Mouse (Mus musculus): Measurements from ENCODE around the gene Fam13c.
"Not testable (repeated sequence)": the region's sequence is repeated elsewhere in the genome, so short reads cannot be mapped to it uniquely, and the experiment has no call there.

The Fam13c gene

DNA sequence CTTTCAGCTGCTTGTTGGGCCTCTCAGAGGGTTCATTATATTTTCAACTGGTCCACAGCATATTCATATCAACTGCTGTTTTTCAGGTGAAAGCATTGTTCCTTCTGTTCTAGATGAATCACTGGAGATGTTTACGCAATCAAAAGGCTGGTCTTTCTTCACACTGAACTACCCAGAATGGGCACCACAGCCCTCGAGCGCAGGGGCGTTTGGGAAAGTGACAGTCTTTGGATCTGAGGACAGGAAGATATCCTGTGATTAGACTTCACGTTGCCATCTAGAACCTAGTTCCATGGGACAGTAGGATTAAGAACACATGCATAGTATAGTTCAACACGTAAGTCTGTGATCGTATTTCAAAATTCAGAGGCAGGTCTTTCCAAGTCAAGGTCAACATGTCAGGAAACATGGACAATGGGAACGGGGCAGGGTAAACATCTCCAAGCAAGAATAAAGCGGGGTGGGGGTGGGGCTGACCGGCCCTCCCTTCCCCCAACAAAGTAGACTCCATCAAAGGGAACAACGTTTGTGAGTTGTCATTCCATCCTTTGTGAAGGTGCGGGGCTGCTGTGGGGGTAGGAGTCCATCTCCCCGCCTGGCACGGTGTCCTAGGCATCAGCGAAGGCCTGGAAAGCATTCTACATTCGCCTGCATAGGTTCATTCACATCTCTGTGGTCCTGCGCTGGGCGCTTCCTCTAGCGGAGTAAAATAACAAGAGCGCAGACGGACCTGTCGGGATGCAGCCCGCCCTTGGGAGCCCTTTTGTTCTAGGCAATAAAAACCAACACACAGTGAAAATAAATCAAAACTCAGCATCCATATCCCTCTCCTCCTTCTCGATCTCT lies at the start of gene Fam13c:
Fam13c (plus strand) TSS at position 806 of the 846 bp plus-strand sequence.
- DNase-seq = peak; percentile 67

DNA sequence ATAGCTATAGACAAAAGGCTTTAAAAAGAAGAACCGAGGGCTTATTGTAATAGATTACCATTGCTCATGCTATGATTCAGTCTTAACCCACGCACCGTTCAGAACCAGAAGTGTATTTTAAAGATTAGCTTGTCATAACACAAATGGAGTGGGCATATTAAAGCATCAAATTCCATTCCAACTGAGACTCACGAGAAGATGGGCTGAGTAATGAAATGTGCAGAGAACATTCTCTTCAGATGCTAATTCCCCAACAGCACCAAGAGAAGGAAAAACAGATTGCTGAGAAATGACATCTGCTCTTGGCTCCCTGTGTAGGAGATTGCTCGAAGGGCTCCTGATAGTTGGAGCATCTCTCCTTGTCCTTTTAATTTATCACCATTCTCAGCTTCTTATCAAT lies 44.4 kb upstream of the Fam13c start:
- DNase-seq = no peak

DNA sequence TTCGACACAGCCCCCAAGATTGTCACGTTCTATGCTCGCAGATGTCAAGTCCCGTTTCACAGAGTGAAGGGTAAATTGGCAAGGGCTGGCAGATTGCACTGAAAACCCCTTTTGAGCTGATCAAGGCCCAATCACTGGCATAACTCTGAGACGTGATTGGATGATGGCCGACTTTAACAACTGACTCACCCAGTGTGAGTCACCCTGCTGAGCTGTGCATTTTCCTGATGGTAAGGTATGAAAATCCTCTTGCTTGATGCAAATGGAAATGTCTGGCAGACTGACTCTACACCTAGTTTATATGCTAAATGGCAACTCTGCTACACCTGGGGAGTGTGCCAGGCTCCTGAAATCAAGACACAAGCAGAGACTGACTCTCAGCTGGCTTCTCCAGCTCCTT lies 42.1 kb upstream of the Fam13c start:
- DNase-seq = no peak

DNA sequence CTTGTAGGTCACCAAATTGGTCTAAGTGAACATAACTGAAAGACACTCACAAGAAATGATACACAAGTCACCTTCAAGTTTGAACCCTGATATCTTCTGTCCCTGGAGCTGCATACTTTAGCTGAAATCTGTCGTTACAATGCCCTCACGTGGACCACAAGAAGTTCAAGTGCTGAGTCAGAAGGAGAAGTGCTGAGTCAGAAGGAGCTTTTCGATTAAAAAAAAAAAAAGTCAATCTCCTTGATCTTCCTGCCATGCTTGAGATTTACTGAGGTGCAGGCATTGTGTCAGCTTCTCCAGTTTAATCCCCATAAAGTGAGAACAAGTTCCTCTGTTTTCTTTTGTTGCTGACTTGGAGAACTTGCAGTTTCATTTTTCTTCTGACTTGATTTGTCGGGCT lies 38.3 kb upstream of the Fam13c start:
- no peak for DNase-seq

GRCm38 (mm10) chr10:70402711-70403110 lies 37.6 kb upstream of the Fam13c start:
- no peak for DNase-seq

DNA sequence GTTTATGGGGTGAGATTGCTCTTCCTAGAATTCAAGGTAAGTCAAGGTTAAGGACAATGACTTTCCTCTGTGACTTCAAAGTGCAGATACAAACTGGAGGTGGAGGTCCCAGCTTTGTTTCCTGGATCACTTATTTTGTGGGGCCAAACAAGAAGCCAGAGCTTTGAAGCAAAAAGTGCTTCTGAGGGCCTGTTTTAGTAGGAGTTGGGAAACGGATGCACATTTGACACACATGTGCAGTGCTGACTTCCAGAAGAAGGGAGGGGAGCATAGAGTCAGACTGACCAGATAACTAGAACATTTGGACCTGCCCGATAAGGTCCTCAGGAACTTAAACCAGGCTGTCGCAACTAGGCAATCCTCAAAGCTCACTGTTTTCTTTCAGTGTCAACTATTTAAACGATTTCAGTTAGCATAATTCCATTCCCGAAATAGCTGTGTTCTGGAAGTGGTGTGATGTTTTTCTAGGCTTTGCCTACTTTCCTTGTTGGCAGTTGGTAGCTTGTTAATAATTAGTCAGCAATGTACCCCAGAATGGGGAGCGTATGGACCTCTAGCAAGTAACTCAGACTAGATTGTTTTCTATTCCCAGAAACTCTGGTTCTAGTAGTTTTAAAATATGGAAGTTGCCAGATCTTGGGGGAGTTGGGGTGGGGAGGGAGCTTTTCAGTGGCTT lies 22.3 kb upstream of the Fam13c start:
- no peak for DNase-seq

GRCm38 (mm10) chr10:70419282-70420264 lies 20.7 kb upstream of the Fam13c start:
- DNase-seq = no peak

GRCm38 (mm10) chr10:70426373-70426772 lies 13.9 kb upstream of the Fam13c start:
- DNase-seq = no peak

- peak; percentile 52 for DNase-seq
Observed at GRCm38 (mm10) chr10:70428121-70428662, 12.1 kb upstream of the Fam13c start.

DNA sequence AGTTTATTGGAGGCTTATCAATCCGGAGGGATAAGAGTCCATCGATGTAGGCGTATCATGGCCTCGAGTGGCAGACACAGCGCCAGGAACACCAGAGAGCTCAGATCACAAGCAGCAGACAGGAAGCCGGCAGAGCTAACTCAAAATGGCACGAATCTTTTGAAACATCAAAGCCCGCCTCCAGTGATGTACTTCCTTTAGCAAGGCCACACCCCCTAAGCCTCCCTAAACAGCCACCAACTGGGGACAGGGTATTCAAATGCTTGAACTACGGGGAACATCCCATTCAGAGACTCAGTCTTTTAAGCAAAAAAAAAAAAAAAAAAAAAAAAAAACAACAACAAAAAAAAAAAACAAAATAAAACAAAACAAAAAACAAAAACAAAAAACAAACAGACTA lies 10.9 kb upstream of the Fam13c start:
- DNase-seq = no peak

DNA sequence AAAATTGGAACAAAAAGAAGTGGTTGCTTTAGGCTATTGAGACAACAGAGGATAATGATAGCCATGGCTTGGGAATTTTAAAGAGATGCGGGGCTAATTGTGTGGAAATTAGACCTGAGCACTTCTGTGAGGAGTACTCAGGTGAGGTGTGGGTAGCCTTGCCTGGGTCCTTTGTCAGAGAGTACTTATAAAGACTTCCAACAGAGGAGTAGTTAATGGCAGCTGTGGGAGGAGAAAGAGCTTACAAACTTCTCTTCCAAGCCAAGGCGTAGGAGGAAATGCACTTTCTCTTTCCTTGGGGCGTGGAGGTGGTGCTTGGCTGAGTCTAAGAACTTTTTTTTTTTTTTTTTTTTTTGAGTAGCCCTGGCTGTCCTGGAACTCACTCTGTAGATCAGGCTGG lies 6.9 kb upstream of the Fam13c start:
- no peak for DNase-seq

GRCm38 (mm10) chr10:70433736-70434135 lies 6.5 kb upstream of the Fam13c start:
- DNase-seq = not testable (repeated sequence)

- DNase-seq = no peak
Observed at GRCm38 (mm10) chr10:70436656-70437055, 3.6 kb upstream of the Fam13c start.

GRCm38 (mm10) chr10:70437289-70437688 lies 3.0 kb upstream of the Fam13c start:
- no peak for DNase-seq

DNA sequence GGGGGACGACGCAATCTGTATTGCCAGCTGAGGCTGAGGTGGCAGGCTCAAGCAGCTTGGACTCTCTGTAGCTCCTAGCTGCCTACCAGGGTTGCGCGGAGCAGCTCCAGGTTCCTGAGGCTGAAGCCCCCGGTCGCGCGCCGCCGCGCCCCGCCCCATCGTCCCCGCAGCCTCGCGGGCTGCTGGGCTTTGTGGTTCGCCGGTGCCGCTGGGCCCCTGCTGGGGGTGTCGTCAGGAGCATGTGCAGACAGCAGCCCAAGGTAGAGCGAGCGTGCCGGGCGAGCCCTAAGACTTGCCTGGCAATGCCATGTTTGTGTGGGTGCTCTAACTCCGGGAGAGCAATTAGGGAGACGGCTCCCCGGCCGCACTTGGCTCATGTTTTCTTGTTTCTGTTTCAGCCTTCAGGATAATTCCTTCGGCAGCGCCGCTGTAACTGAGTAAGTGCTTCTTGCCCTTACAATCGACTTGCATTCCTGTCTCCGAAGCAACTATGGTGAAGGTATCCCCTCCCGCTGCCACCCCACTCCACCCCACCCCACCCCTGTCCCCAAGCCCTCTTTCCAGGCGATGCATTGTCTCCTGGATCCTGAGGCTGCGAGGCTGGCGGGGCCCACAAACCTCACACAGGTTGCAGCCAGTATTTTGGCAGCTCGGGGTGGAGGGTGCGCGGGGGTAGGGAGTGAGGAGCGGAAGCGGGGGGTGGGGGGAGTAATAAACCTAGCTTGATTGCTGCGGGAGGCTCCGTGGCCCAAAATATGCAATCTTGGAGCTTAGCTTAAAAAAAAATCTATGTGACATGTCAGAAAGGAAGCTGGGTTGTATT lies 569 bp downstream of the Fam13c start:
- DNase-seq = peak; percentile 89

GRCm38 (mm10) chr10:70442156-70442555 lies 1.9 kb downstream of the Fam13c start:
- DNase-seq = no peak

DNA sequence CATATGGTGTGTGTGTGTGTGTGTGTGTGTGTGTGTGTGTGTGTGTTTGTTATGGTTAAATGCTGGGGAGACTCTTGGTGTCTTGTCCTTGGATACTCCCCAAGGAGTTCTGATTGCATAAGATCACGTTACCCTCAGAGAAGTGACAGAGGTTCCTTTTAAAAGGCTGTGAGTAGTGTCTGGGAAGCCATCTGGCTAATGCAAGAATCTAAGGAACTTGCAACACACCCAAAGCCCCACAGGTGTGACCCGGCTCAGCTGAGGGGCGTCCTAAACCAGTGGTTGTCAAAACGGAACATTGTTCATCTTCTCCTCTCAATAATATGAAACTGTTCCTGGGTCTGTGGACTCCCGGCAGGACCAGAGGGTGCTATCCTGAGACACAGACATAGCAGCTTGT lies 2.3 kb downstream of the Fam13c start:
- DNase-seq = no peak

DNA sequence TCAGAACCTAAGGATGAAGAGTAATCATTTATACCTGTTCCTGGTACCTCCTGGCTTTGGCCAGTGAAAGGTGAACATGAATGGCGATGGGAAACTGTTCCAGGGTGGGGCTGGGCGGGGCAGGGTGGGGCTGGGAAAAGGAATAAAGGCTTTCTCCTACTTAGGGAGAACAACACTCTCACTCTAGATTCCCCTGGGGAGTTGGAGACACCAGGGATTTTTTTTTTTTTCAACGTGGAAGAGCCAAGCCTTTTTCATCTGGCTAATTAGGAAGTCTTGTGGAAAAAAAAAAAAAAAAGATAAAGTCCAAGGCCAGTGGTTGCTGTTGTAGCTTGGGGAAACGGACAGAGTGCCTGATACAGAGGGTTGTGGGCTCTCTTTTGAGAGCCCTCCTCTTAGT lies 7.5 kb downstream of the Fam13c start:
- no peak for DNase-seq

GRCm38 (mm10) chr10:70449206-70449605 lies 8.9 kb downstream of the Fam13c start:
- DNase-seq = no peak

- DNase-seq = peak; percentile 17
Observed at GRCm38 (mm10) chr10:70455886-70456305, 15.6 kb downstream of the Fam13c start.

DNA sequence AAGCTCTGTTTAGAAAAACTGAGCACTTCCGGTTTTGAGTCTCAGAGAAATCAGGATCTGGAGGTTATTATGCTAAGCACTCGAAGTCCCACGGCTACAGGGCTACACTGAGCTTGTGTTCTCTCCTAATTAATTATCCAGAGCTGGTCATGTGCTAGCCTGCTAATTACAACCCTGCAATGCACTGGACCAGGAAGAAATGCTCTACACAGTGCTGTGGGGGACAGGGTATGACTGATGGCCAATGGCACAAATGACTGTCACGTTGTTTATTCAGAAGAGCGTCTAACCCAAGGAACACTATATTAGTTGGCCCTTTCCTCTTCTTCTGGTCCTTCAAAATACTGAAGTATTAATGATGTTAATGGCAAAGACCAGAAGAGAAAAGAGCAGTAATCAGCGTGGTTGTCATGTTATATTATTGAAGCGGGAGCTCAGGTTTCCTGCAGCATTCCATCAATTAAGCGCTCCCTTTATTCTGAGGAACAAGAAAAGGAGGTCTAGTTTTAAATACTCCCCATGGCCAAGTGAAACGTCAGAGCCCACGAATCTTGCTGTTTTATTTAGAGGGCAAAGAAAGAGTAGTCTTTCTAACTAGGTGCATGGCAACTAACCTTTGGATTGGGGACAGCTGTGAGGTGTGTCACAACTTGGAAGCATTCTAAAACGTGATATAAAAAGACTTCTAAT lies 18.4 kb downstream of the Fam13c start:
- DNase-seq = no peak
